Mouse (Mus musculus): ENCODE data around the gene Smad3. TPM values are rescaled to one million over a fixed set of nuclear protein-coding genes. Genes with fewer than 3 reads are reported as not detected.

The Smad3 gene
- polyA plus RNA-seq, 1 experiment from 2014 or later = 11.9 TPM

DNA sequence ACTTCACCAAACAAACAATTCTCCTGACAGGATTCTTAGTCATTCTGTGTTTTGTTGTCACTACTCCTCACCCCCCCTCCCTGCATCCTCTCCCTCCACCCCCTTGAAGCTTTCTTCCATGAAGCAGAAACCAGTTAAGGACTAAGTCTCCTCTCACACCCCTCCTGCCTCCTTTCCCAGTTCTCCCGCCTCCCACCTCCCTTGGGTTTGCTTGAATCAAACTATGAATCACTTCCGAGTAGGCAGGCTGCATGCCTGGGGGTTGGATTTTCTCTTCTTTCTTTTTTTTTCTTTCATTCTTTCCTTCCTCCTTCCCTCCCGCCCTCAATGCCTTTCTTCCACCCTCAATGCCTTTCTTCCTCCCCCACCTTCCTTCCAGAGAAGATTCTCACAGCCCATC is 80.2 kb downstream of the Smad3 start:
- Histone ChIP-seq H3K9me3 (no peaks in the 10 kb centered on the region), H3K4me2 (no peak overlapping the region), H3K9ac (no peak overlapping the region), H3K27me3 (no peaks in the 10 kb centered on the region), H3K4me1 (replicated peaks) (peaks cover 12% of the 10 kb centered on the region; the same call in 1 of the 2 replicates), H3K4me3 (no peak overlapping the region), H3K27ac (no peak overlapping the region), H3K36me3 (no peaks in the 10 kb centered on the region)
- WGBS = 64% methylated on average over 3 of the region's 3 CpGs
- ATAC-seq (ENCODE audit: low FRiP score) = no peak

GRCm38 (mm10) chr9:63674613-63675012 is 83.2 kb downstream of the Smad3 start:
- peaks cover 7% of the 10 kb centered on the region; the same call in 1 of the 2 replicates for H3K4me1 ChIP-seq (replicated peaks)
- 89% methylated on average over 10 of the region's 10 CpGs for WGBS
- H3K9ac ChIP-seq = no peak overlapping the region
- H3K4me2 ChIP-seq = no peak overlapping the region
- H3K27me3 ChIP-seq = no peaks in the 10 kb centered on the region
- no peak for ATAC-seq (ENCODE audit: low FRiP score)
- H3K9me3 ChIP-seq = no peaks in the 10 kb centered on the region
- no peak overlapping the region for H3K4me3 ChIP-seq
- H3K36me3 ChIP-seq = no peaks in the 10 kb centered on the region
- H3K27ac ChIP-seq = no peak overlapping the region

GRCm38 (mm10) chr9:63673494-63673805 is 84.3 kb downstream of the Smad3 start:
- Histone ChIP-seq H3K27me3 (no peaks in the 10 kb centered on the region), H3K9ac (no peak overlapping the region), H3K27ac (no peak overlapping the region), H3K36me3 (no peaks in the 10 kb centered on the region), H3K4me2 (no peak overlapping the region), H3K4me1 (replicated peaks) (peaks cover 16% of the 10 kb centered on the region), H3K4me3 (no peak overlapping the region), H3K9me3 (no peaks in the 10 kb centered on the region)
- no peak for ATAC-seq (ENCODE audit: low FRiP score)
- 82% methylated on average over 3 of the region's 3 CpGs for WGBS

GRCm38 (mm10) chr9:63672797-63673493 is 84.8 kb downstream of the Smad3 start:
- no peaks in the 10 kb centered on the region for H3K27me3 ChIP-seq
- no peaks in the 10 kb centered on the region for H3K9me3 ChIP-seq
- no peak overlapping the region for H3K4me3 ChIP-seq
- no peak overlapping the region for H3K27ac ChIP-seq
- no peak overlapping the region for H3K4me2 ChIP-seq
- H3K9ac ChIP-seq = no peak overlapping the region
- WGBS = 81% methylated on average over 8 of the region's 8 CpGs
- peaks cover 21% of the 10 kb centered on the region for H3K4me1 ChIP-seq (replicated peaks)
- no peak for ATAC-seq (ENCODE audit: low FRiP score)
- no peaks in the 10 kb centered on the region for H3K36me3 ChIP-seq

DNA sequence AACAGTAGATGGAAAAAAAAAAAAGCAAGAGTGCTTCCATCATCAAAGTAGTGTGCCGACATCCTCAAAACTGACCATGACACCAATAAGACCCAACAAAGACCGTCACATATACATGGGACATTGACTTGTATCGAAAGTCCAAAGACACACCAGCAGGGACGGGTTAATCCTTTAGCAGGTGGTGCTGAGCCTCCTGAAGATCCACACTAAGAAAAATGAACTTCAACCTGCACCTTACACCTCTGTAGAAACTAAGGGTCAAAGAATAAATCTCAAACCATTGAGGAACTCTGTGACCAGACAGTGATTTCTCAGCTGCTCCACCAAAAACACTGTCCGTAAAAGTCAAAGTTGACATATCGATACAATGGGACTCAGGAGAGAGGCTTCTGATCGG is 88.0 kb downstream of the Smad3 start:
- Histone ChIP-seq H3K4me2 (no peak overlapping the region), H3K4me3 (no peak overlapping the region), H3K27me3 (no peaks in the 10 kb centered on the region), H3K27ac (no peak overlapping the region), H3K4me1 (replicated peaks) (peaks cover 52% of the 10 kb centered on the region), H3K9ac (no peak overlapping the region), H3K36me3 (no peaks in the 10 kb centered on the region), H3K9me3 (no peaks in the 10 kb centered on the region)
- 96% methylated on average over 7 of the region's 7 CpGs for WGBS
- ATAC-seq (ENCODE audit: low FRiP score) = no peak

GRCm38 (mm10) chr9:63668621-63669020 is 89.2 kb downstream of the Smad3 start:
- H3K27me3 ChIP-seq = no peaks in the 10 kb centered on the region
- no peaks in the 10 kb centered on the region for H3K9me3 ChIP-seq
- no peaks in the 10 kb centered on the region for H3K36me3 ChIP-seq
- no peak overlapping the region for H3K27ac ChIP-seq
- ATAC-seq (ENCODE audit: low FRiP score) = no peak
- H3K4me2 ChIP-seq = no peak overlapping the region
- peaks cover 60% of the 10 kb centered on the region for H3K4me1 ChIP-seq (replicated peaks)
- no peak overlapping the region for H3K9ac ChIP-seq
- 84% methylated on average over 1 of the region's 1 CpGs for WGBS
- no peak overlapping the region for H3K4me3 ChIP-seq

GRCm38 (mm10) chr9:63667373-63667724 is 90.4 kb downstream of the Smad3 start:
- Histone ChIP-seq H3K36me3 (peaks cover 5% of the 10 kb centered on the region; the same call in 1 of the 2 replicates), H3K4me1 (replicated peaks) (peaks cover 53% of the 10 kb centered on the region), H3K27ac (peak overlapping the region; percentile 44), H3K9ac (no peak overlapping the region), H3K4me2 (0 out of 2 replicates have a peak overlapping the region, but pooled peaks have one; percentile 6), H3K9me3 (no peaks in the 10 kb centered on the region), H3K27me3 (no peaks in the 10 kb centered on the region), H3K4me3 (no peak overlapping the region)
- WGBS = 84% methylated on average over 8 of the region's 8 CpGs
- ATAC-seq (ENCODE audit: low FRiP score) = no peak

DNA sequence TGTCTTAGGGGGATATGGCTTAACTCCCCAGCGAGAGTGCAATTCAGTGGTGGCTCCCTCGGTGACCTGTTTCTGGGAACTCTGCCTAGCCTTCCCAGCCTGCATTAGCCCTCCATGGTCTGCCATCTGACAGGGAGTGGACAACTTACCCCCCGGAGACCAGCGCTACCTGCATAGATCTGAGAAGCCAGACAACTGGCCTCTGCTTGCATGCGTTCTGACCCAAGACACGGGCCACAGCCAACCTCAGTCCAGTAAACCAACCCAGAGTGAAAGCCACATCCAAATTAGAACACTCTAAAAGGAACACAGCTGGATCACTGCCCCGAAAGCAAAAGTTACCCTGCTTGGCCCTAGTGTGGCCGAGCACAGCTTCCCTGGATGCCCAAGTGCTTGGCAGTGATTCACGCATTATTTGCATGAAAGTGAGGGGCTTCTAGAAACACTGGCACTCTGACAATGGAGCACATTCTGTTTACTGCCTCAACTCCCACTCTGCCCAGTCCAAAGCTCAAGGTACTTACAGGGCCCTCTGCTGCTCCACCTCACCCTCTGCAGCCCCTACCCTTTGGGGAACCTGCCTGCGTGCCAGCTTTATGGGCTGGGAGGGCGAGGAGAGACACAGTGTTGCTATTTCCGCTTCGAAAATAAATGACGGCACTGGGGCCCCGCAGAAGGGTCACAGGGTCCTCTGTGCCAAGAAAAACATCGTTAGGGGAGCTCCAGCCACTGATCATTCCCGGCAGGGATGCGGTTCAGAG is 91.0 kb downstream of the Smad3 start:
- WGBS = 63% methylated on average over 18 of the region's 18 CpGs
- H3K36me3 ChIP-seq = peaks cover 5% of the 10 kb centered on the region; the same call in 1 of the 2 replicates
- H3K4me2 ChIP-seq = 0 out of 2 replicates have a peak overlapping the region, but pooled peaks have one; percentile 6
- H3K27me3 ChIP-seq = no peaks in the 10 kb centered on the region
- H3K4me3 ChIP-seq = no peak overlapping the region
- H3K27ac ChIP-seq = peak overlapping the region; percentile 44
- ATAC-seq (ENCODE audit: low FRiP score) = peak; percentile 35; the same call in 1 of the 2 replicates
- H3K4me1 ChIP-seq (replicated peaks) = peaks cover 53% of the 10 kb centered on the region
- no peak overlapping the region for H3K9ac ChIP-seq
- H3K9me3 ChIP-seq = no peaks in the 10 kb centered on the region

DNA sequence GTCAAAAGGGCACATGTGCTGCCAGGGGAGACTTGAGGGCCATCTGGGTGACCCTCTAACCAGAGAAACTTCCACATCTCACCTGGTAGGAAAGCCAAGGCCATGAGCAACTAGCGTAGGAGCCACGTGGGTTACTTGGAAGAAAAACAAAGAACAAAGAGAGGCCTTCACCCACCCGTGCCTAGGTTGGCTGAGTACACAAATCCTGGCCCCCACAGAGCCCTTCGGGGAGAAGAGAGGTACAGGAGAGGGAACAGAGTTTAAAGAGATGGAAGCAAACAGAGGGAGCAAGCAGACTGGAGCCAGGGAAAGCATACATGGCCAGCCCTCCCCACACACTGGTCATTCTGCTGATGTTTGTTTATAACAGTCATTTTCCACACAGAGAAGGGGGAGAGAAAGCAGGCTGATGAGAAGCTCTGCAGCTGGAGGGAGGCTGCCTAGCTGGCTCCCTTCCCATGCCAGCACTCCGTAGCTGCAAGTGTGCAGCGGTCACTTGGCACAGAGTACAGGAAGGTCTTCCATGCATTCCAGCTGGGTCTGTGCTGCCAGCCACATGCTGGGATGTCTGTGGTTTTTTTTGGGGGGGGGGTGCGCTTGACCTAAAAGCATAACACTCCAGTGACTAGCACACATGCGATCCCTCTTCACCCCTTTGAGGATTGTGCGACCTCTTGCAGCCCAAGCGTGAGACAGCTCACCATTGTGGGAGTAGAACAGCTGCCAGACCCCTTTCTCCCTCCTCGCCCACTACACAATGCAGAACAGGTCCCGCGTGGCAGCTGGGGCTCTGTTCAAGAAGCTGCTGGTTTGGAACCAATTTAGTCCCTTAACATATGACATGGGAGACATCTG is 92.8 kb downstream of the Smad3 start:
- ATAC-seq (ENCODE audit: low FRiP score) = peak; percentile 64; the same call in 1 of the 2 replicates

GRCm38 (mm10) chr9:63664300-63664745 is 93.5 kb downstream of the Smad3 start:
- no peak for ATAC-seq (ENCODE audit: low FRiP score)
- Histone ChIP-seq H3K9me3 (no peaks in the 10 kb centered on the region), H3K27ac (peak overlapping the region; percentile 73; the same call in 1 of the 2 replicates), H3K27me3 (no peaks in the 10 kb centered on the region), H3K4me1 (replicated peaks) (peaks cover 54% of the 10 kb centered on the region), H3K4me2 (no peak overlapping the region), H3K9ac (no peak overlapping the region), H3K4me3 (no peak overlapping the region), H3K36me3 (peaks cover 5% of the 10 kb centered on the region; the same call in 1 of the 2 replicates)
- WGBS = 73% methylated on average over 2 of the region's 2 CpGs

More for the DNA sequence above, 92.8 kb downstream of the Smad3 start:
- H3K27me3 ChIP-seq = no peaks in the 10 kb centered on the region
- H3K4me1 ChIP-seq (replicated peaks) = peaks cover 53% of the 10 kb centered on the region
- WGBS = 32% methylated on average over 13 of the region's 13 CpGs
- no peak overlapping the region for H3K9ac ChIP-seq
- no peak overlapping the region for H3K4me2 ChIP-seq
- H3K36me3 ChIP-seq = peaks cover 5% of the 10 kb centered on the region; the same call in 1 of the 2 replicates
- H3K4me3 ChIP-seq = no peak overlapping the region
- H3K27ac ChIP-seq = peak overlapping the region; percentile 73
- H3K9me3 ChIP-seq = no peaks in the 10 kb centered on the region

- H3K4me1 ChIP-seq (replicated peaks) = peaks cover 54% of the 10 kb centered on the region
- WGBS = 85% methylated on average over 10 of the region's 10 CpGs
- no peak for ATAC-seq (ENCODE audit: low FRiP score)
Observed at GRCm38 (mm10) chr9:63663222-63663621, 94.6 kb downstream of the Smad3 start.

GRCm38 (mm10) chr9:63662759-63663158 is 95.0 kb downstream of the Smad3 start:
- ATAC-seq (ENCODE audit: low FRiP score) = no peak
- 88% methylated on average over 7 of the region's 7 CpGs for WGBS
- Histone ChIP-seq H3K9ac (no peak overlapping the region), H3K27me3 (no peaks in the 10 kb centered on the region), H3K9me3 (no peaks in the 10 kb centered on the region), H3K4me1 (replicated peaks) (peaks cover 50% of the 10 kb centered on the region), H3K4me2 (no peak overlapping the region), H3K4me3 (no peak overlapping the region), H3K27ac (no peak overlapping the region; the same call in 1 of the 2 replicates), H3K36me3 (peaks cover 5% of the 10 kb centered on the region; the same call in 1 of the 2 replicates)

More at GRCm38 (mm10) chr9:63663222-63663621, 94.6 kb downstream of the Smad3 start:
- Histone ChIP-seq H3K27me3 (no peaks in the 10 kb centered on the region), H3K4me2 (no peak overlapping the region), H3K36me3 (peaks cover 5% of the 10 kb centered on the region; the same call in 1 of the 2 replicates), H3K27ac (no peak overlapping the region), H3K9me3 (no peaks in the 10 kb centered on the region), H3K9ac (no peak overlapping the region), H3K4me3 (no peak overlapping the region)

Data from hindbrain, embryonic 13.5 days (tissue).